Comparison of ENCODE assay signal across 8 mouse cellular contexts in genomic region chr12:64966652-64967435, GRCm38 (mm10). TPM values are rescaled to one million over a fixed set of nuclear protein-coding genes. Genes with fewer than 3 reads are reported as not detected.
DNase-seq lines count a peak whose midpoint lies in the region; ATAC-seq and TF ChIP-seq lines count a peak whose summit lies in the region.

No protein-coding gene starts in this region.

- TF ChIP-seq POLR2A in small intestine, adult 2 months (IDR thresholded peaks at IDR 0.05; ENCODE audit: low read depth, low read length): no peak

- H3K9ac ChIP-seq in liver, embryonic 14.5 days (replicated peaks): peak overlapping the region; percentile 86

- peak overlapping the region; percentile 96 for H3K4me3 ChIP-seq in hindbrain, embryonic 10.5 days
- peak overlapping the region; percentile 72 to 85 for H3K4me3 ChIP-seq in liver, embryonic 14.5 days (ENCODE audit: insufficient read depth in 1 of 2, low read depth in 2 of 2, low read length in 2 of 2)
- peak overlapping the region; percentile 91 for H3K4me3 ChIP-seq in small intestine, adult 2 months (ENCODE audit: low read depth, low read length)

- peak overlapping the region; percentile 93 for H3K27ac ChIP-seq in hindbrain, embryonic 10.5 days
- H3K27ac ChIP-seq in liver, embryonic 14.5 days: peak overlapping the region; percentile 24
- no peak overlapping the region for H3K27ac ChIP-seq in small intestine, adult 2 months (ENCODE audit: insufficient read depth, low read depth, low read length)

- TF ChIP-seq CTCF in liver, embryonic 14.5 days (IDR thresholded peaks at IDR 0.05; ENCODE audit: low read depth): 0 out of 2 replicates have a peak, but pooled peaks have one; percentile 4
- no peak for TF ChIP-seq CTCF in small intestine, adult 2 months (IDR thresholded peaks at IDR 0.05; ENCODE audit: extremely low read depth, insufficient read length, insufficient replicate concordance, low read depth, low read length)

- H3K4me1 ChIP-seq in hindbrain, embryonic 10.5 days (replicated peaks): peaks cover 53% of the 10 kb centered on the region
- H3K4me1 ChIP-seq in liver, embryonic 14.5 days (replicated peaks; ENCODE audit: control insufficient read depth in 2 of 2, insufficient read depth in 2 of 2, low read length in 1 of 2): peaks cover 8 to 15% of the 10 kb centered on the region in 2 experiments
- H3K4me1 ChIP-seq in small intestine, adult 2 months (ENCODE audit: control insufficient read depth, insufficient read depth, insufficient read length, low read length): peaks cover 2% of the 10 kb centered on the region

- ATAC-seq in liver, embryonic 14.5 days (ENCODE audit: insufficient read depth): no peak

- no peaks in the 10 kb centered on the region for H3K9me3 ChIP-seq in hindbrain, embryonic 10.5 days
- no peaks in the 10 kb centered on the region for H3K9me3 ChIP-seq in liver, embryonic 14.5 days (ENCODE audit: control insufficient read depth, low read length)

- DNase-seq in adrenal gland, postnatal 36 days: peak; percentile 13 to 22
- DNase-seq in adrenal gland, postnatal 25 days: no peak
- DNase-seq in thymus, postnatal 0 days (ENCODE audit: low spot score): peak; percentile 7
- no peak for DNase-seq in thymus, adult 18-20 months
- DNase-seq in hindbrain, embryonic 10.5 days (ENCODE audit: low spot score): no peak
- DNase-seq in liver, embryonic 14.5 days (ENCODE audit: low read depth in 3 of 3, low spot score in 3 of 3): peak in 1 of 3 experiments; percentile 13
- no peak for DNase-seq in urinary bladder, adult 2 months (ENCODE audit: low spot score)

- no peaks in the 10 kb centered on the region for H3K27me3 ChIP-seq in hindbrain, embryonic 10.5 days (ENCODE audit: insufficient read depth, poor library complexity, severe bottlenecking)
- H3K27me3 ChIP-seq in liver, embryonic 14.5 days (ENCODE audit: control insufficient read depth, insufficient read depth, low read length): no peaks in the 10 kb centered on the region
- H3K27me3 ChIP-seq in small intestine, adult 2 months (ENCODE audit: control insufficient read depth, insufficient read depth, low read length): no peaks in the 10 kb centered on the region

- 5% methylated on average over 19 of the region's 19 CpGs for WGBS in hindbrain, embryonic 10.5 days
- 3% methylated on average over 19 of the region's 19 CpGs for WGBS in liver, embryonic 14.5 days (ENCODE audit: insufficient replicate concordance)
- WGBS in small intestine, adult 2 months: under 1% methylated on average over 19 of the region's 19 CpGs

- H3K36me3 ChIP-seq in hindbrain, embryonic 10.5 days: peaks cover 13% of the 10 kb centered on the region; the same call in 1 of the 2 replicates
- no peaks in the 10 kb centered on the region; the same call in 1 of the 2 replicates for H3K36me3 ChIP-seq in liver, embryonic 14.5 days (replicated peaks; ENCODE audit: control insufficient read depth, insufficient read depth, low read depth)
- H3K36me3 ChIP-seq in small intestine, adult 2 months (ENCODE audit: control insufficient read depth, insufficient read depth, low read length): 0 out of 2 replicates have a peak, but pooled peaks cover 3% of the 10 kb centered on the region

- H3K4me2 ChIP-seq in liver, embryonic 14.5 days (ENCODE audit: low read depth): peak overlapping the region; percentile 94

- TF ChIP-seq EP300 in liver, embryonic 14.5 days (IDR thresholded peaks at IDR 0.05; ENCODE audit: low read depth): no peak

RNA-seq across cellular contexts. Expression of gene Togaram1, which starts 1.2 kb away (rescaled TPM):
- 10 to 100 TPM; 35.8 to 40.9 TPM for total RNA-seq in adrenal gland, postnatal 36 days (2021)
- total RNA-seq in adrenal gland, postnatal 25 days (2021): 36.8 and 37.1 TPM in 2 replicates
- polyA plus RNA-seq in thymus, postnatal 0 days (2015; fragmentation: Nextera tagmentation; extraction: Ambion mirVana): 19.4 and 20.2 TPM in 2 replicates
- 22.2 and 28.7 TPM in 2 replicates for polyA plus RNA-seq in hindbrain, embryonic 10.5 days (2016; fragmentation: Nextera tagmentation; extraction: Ambion mirVana)
- polyA plus RNA-seq in liver, embryonic 14.5 days (2012; rRNA removed): 2.8 and 3.9 TPM in 2 replicates
- 6.4 and 6.6 TPM in 2 replicates for polyA plus RNA-seq in liver, embryonic 14.5 days (2014; fragmentation: Nextera tagmentation; extraction: Ambion mirVana)
- polyA plus RNA-seq in small intestine, adult 2 months (2012; rRNA removed): 0.79 and 1.1 TPM in 2 replicates
- 14.6 and 15.1 TPM in 2 replicates for polyA plus RNA-seq in urinary bladder, adult 2 months (2012; rRNA removed)

RNA-seq across cellular contexts. Expression of gene Klhl28, which starts 1.5 kb away (rescaled TPM):
- total RNA-seq in adrenal gland, postnatal 36 days (2021): 10 to 100 TPM; 13.0 to 13.8 TPM
- total RNA-seq in adrenal gland, postnatal 25 days (2021): 13.0 and 14.5 TPM in 2 replicates
- 16.7 and 18.2 TPM in 2 replicates for polyA plus RNA-seq in thymus, postnatal 0 days (2015; fragmentation: Nextera tagmentation; extraction: Ambion mirVana)
- polyA plus RNA-seq in hindbrain, embryonic 10.5 days (2016; fragmentation: Nextera tagmentation; extraction: Ambion mirVana): 10.6 and 12.6 TPM in 2 replicates
- 1.4 and 1.6 TPM in 2 replicates for polyA plus RNA-seq in liver, embryonic 14.5 days (2012; rRNA removed)
- polyA plus RNA-seq in liver, embryonic 14.5 days (2014; fragmentation: Nextera tagmentation; extraction: Ambion mirVana): 3.0 and 3.1 TPM in 2 replicates
- 0.27 and 0.62 TPM in 2 replicates for polyA plus RNA-seq in small intestine, adult 2 months (2012; rRNA removed)
- polyA plus RNA-seq in urinary bladder, adult 2 months (2012; rRNA removed): 5.7 and 6.2 TPM in 2 replicates

RNA-seq across cellular contexts. Expression of gene Gm527, which starts 49.1 kb away (rescaled TPM):
- total RNA-seq in adrenal gland, postnatal 36 days (2021): 1 to 10 TPM; 3.6 to 4.1 TPM
- 5.1 and 8.2 TPM in 2 replicates for total RNA-seq in adrenal gland, postnatal 25 days (2021)
- polyA plus RNA-seq in thymus, postnatal 0 days (2015; fragmentation: Nextera tagmentation; extraction: Ambion mirVana): 2.0 and 2.8 TPM in 2 replicates
- 2.8 and 3.0 TPM in 2 replicates for polyA plus RNA-seq in hindbrain, embryonic 10.5 days (2016; fragmentation: Nextera tagmentation; extraction: Ambion mirVana)
- polyA plus RNA-seq in liver, embryonic 14.5 days (2012; rRNA removed): 0.26 and 0.42 TPM in 2 replicates
- polyA plus RNA-seq in liver, embryonic 14.5 days (2014; fragmentation: Nextera tagmentation; extraction: Ambion mirVana): 0.17 and 0.44 TPM in 2 replicates
- 0.18 and 0.34 TPM in 2 replicates for polyA plus RNA-seq in small intestine, adult 2 months (2012; rRNA removed)
- polyA plus RNA-seq in urinary bladder, adult 2 months (2012; rRNA removed): 4.5 and 7.6 TPM in 2 replicates

Comparison
In these comparisons a context has a peak if more than half of its experiments do, and no peak if none do; other contexts are left out.
1. DNase-seq: peak in adrenal gland, postnatal 36 days (2 of 2) and thymus, postnatal 0 days (single experiment); none in adrenal gland, postnatal 25 days (single experiment), thymus, adult 18-20 months (0 of 2), hindbrain, embryonic 10.5 days (single experiment) and urinary bladder, adult 2 months (single experiment).
2. Peak in every context shown above with its lines, with median percentiles within 50 percentile points of each other: H3K4me3 ChIP-seq.